Mouse (Mus musculus): ENCODE data around the gene Elf5. TPM values are rescaled to one million over a fixed set of nuclear protein-coding genes. Genes with fewer than 3 reads are reported as not detected.

Elf5 gene
- total RNA-seq, 2 experiments from 2014 or later, result 0.72 to 1.0 TPM

GRCm38 (mm10) chr2:103464524-103464923 is 53.0 kb downstream of the Elf5 start:
- intact Hi-C loops (cut with DNase I), result no loop called here
- no peak for DNase-seq (ENCODE audit: low spot score in 2 of 2)

- DNase-seq (ENCODE audit: low spot score in 2 of 2), result no peak
- intact Hi-C loops (cut with DNase I), result no loop called here
Observed at GRCm38 (mm10) chr2:103465429-103465828, 53.9 kb downstream of the Elf5 start.

GRCm38 (mm10) chr2:103466272-103466671 is 54.8 kb downstream of the Elf5 start:
- intact Hi-C loops (cut with DNase I), result no loop called here

GRCm38 (mm10) chr2:103466984-103467588 is 55.6 kb downstream of the Elf5 start:
- no peak for DNase-seq (ENCODE audit: low spot score in 2 of 2)
- intact Hi-C loops (cut with DNase I), result no loop called here

More at GRCm38 (mm10) chr2:103466272-103466671, 54.8 kb downstream of the Elf5 start:
- DNase-seq (ENCODE audit: low spot score in 2 of 2), result no peak

- no peak for DNase-seq (ENCODE audit: low spot score in 2 of 2)
- intact Hi-C loops (cut with DNase I), result no loop called here
Observed at GRCm38 (mm10) chr2:103473362-103473761, 61.9 kb downstream of the Elf5 start.

GRCm38 (mm10) chr2:103476180-103476579 is 64.7 kb downstream of the Elf5 start:
- intact Hi-C loops (cut with DNase I), result no loop called here
- no peak for DNase-seq (ENCODE audit: low spot score in 2 of 2)

GRCm38 (mm10) chr2:103476657-103477056 is 65.2 kb downstream of the Elf5 start:
- DNase-seq (ENCODE audit: low spot score in 2 of 2), result no peak
- intact Hi-C loops (cut with DNase I), result no loop called here

GRCm38 (mm10) chr2:103477456-103477855 is 66.0 kb downstream of the Elf5 start:
- intact Hi-C loops (cut with DNase I), result no loop called here
- no peak for DNase-seq (ENCODE audit: low spot score in 2 of 2)

GRCm38 (mm10) chr2:103478326-103478725 is 66.8 kb downstream of the Elf5 start:
- DNase-seq (ENCODE audit: low spot score in 2 of 2), result no peak
- intact Hi-C loops (cut with DNase I), result no loop called here

- intact Hi-C loops (cut with DNase I), result no loop called here
- DNase-seq (ENCODE audit: low spot score in 2 of 2), result no peak
Observed at GRCm38 (mm10) chr2:103480240-103480639, 68.8 kb downstream of the Elf5 start.

GRCm38 (mm10) chr2:103480871-103481270 is 69.4 kb downstream of the Elf5 start:
- DNase-seq (ENCODE audit: low spot score in 2 of 2), result no peak
- intact Hi-C loops (cut with DNase I), result no loop called here

- no peak for DNase-seq (ENCODE audit: low spot score in 2 of 2)
- intact Hi-C loops (cut with DNase I), result no loop called here
Observed at GRCm38 (mm10) chr2:103481314-103482231, 70.1 kb downstream of the Elf5 start.

GRCm38 (mm10) chr2:103483289-103483985 is 71.9 kb downstream of the Elf5 start:
- intact Hi-C loops (cut with DNase I), result no loop called here
- no peak for DNase-seq (ENCODE audit: low spot score in 2 of 2)

GRCm38 (mm10) chr2:103483986-103484520 is 72.6 kb downstream of the Elf5 start:
- DNase-seq (ENCODE audit: low spot score in 2 of 2), result no peak
- intact Hi-C loops (cut with DNase I), result no loop called here

- intact Hi-C loops (cut with DNase I), result no loop called here
- DNase-seq (ENCODE audit: low spot score in 2 of 2), result peak; percentile 96 to 97
Observed at GRCm38 (mm10) chr2:103484617-103485401, 73.3 kb downstream of the Elf5 start, which contains the start of gene Cat. Gene Cat, minus strand, starts transcription at chr2:103485160.

- DNase-seq (ENCODE audit: low spot score in 2 of 2), result no peak
- intact Hi-C loops (cut with DNase I), result no loop called here
Observed at GRCm38 (mm10) chr2:103492526-103492925, 81.0 kb downstream of the Elf5 start.

GRCm38 (mm10) chr2:103493827-103494226 is 82.3 kb downstream of the Elf5 start:
- intact Hi-C loops (cut with DNase I), result no loop called here
- DNase-seq (ENCODE audit: low spot score in 2 of 2), result no peak

- intact Hi-C loops (cut with DNase I), result no loop called here
- DNase-seq (ENCODE audit: low spot score in 2 of 2), result no peak
Observed at GRCm38 (mm10) chr2:103495633-103496418, 84.3 kb downstream of the Elf5 start.

All from left cerebral cortex, postnatal 14 days (tissue).